Mouse (Mus musculus): ENCODE measurements around the gene Nudcd2.

Gene Nudcd2

GRCm38 (mm10) chr11:40755968-40756367 is 22.5 kb downstream of the Nudcd2 start:
- DNase-seq, result no peak

GRCm38 (mm10) chr11:40759896-40760295 is 26.4 kb downstream of the Nudcd2 start:
- DNase-seq, result peak; percentile 79 to 88

GRCm38 (mm10) chr11:40763395-40763794 is 29.9 kb downstream of the Nudcd2 start:
- DNase-seq, result peak in 1 of 2 experiments; percentile 23

GRCm38 (mm10) chr11:40764690-40765089 is 31.2 kb downstream of the Nudcd2 start:
- DNase-seq, result no peak

- DNase-seq, result peak; percentile 33 to 46
Observed at GRCm38 (mm10) chr11:40775315-40776269, 42.1 kb downstream of the Nudcd2 start.

- no peak for DNase-seq
Observed at GRCm38 (mm10) chr11:40781857-40782256, 48.4 kb downstream of the Nudcd2 start.

GRCm38 (mm10) chr11:40783346-40783745 is 49.9 kb downstream of the Nudcd2 start:
- DNase-seq, result no peak

- DNase-seq, result no peak
Observed at GRCm38 (mm10) chr11:40784326-40784725, 50.9 kb downstream of the Nudcd2 start.

- DNase-seq, result no peak
Observed at GRCm38 (mm10) chr11:40786900-40787299, 53.4 kb downstream of the Nudcd2 start.
